Mouse (Mus musculus) testis, postnatal 14 days (tissue): ENCODE measurements around the gene Gm9195.

Source experiments
- DNase-seq: peaks from one replicate; pipeline ENCODE4 v3.0.0; 2021; ENCODE audit warnings: low spot score

Gm9195 gene

GRCm38 (mm10) chr14:72442936-72443335 lies 48.7 kb downstream of the Gm9195 start:
- DNase-seq: no peak

GRCm38 (mm10) chr14:72440929-72441328 lies 50.7 kb downstream of the Gm9195 start:
- no peak for DNase-seq

- no peak for DNase-seq
Measured at GRCm38 (mm10) chr14:72440436-72440835, 51.2 kb downstream of the Gm9195 start.

DNA sequence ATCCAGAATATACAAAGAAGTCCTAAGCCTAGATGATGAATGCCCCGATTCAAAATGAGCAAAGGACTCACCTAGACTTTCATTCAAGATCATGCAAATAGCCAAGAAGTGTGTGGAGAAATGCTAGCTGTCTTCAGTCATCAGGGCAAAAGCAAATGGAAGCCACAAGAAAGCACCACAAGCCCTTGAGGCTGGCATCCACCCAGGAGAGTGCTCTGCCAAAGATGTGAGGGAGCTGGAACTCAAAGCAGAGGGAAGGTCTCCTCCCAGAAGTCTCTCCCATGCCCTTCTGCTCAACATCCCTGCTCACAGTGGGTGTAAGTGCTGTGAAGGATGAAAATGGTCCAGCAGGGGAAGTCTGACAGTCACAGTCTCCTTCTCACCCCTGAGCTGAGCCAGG lies 52.7 kb downstream of the Gm9195 start:
- no peak for DNase-seq

- peak; percentile 38 for DNase-seq
Measured at GRCm38 (mm10) chr14:72389696-72390095, 101.9 kb downstream of the Gm9195 start.

DNA sequence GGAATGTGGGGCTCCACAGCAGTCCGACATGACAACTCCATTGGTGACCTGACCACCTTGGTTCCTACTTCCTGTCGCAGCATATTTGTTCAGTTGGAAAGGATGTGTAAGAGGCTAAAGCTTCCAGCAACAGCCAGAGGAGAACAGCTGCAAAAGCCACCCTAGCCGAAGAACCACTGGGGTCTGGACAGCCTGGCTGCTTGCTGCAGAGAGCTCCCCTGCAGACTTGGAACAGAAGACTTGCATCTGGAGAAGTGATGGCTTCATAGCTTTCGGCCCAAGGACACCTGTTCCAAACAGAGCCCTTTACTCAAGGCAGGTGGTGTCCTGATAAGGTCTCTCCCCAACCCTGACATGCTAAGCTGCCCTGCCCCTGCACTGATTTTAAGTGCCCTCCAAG lies 102.3 kb downstream of the Gm9195 start:
- DNase-seq: no peak

GRCm38 (mm10) chr14:72377224-72377623 lies 114.4 kb downstream of the Gm9195 start:
- DNase-seq: no peak
